Mouse (Mus musculus): ENCODE data around the gene Gm6588.
"Not testable (repeated sequence)": the region's sequence is repeated elsewhere in the genome, so short reads cannot be mapped to it uniquely, and the experiment has no call there.

Gm6588 gene

DNA sequence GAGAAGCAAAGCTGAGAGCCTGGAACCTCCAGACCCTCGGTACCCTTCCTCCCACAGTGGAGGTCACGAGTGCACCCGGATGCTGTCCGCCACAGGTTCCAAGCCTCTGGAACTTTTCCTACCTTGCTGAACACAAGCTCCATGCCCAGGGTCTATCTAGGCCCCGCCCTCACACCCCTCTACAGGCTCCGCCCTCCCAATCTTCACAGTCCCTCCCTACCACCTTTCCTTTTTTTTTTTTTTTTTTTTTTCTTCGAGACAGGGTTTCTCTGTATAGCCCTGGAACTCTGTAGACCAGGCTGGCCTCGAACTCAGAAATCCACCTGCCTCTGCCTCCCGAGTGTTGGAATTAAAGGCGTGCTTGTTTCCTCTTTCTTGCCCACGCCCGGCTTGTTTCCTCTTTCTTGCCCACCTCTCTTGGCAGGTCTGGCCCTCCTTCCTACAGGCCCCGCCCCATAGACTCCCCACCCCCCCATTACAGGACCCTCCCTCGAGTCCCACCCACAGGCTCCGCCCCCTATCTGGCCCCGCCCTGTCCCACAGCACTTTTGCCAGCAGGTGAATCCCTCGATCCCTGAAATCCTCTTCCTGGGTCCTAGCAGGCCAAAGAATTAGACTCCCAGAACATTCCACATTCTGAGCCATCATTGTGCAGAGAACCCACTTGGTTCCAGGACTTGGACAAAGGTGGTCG, at the start of gene Gm6588:
Gene Gm6588, plus strand, starts transcription at position 680 of the 694 bp plus-strand sequence.
- DNase-seq (ENCODE audit: low spot score): no peak

DNA sequence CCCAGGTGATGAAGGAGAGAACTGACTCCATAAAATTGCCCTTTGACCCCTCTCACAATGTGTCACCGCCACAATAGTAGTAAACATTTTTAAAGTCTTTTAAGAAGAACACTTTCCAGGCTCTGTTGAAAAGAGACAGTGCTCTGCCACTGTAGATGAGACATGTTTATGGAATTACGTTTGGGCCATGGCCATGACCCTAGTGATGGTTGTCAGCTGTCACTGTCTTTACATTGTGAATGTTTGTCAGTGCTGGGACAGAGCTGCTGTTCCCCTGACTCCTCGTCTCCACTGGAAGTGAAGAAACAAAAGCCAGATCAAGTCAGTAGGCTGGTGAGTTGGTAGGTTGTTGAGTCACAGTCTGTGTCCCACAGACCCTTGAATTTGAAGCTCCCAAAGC, 46.8 kb upstream of the Gm6588 start:
- no peak for DNase-seq (ENCODE audit: low spot score)

GRCm38 (mm10) chr5:112406017-112406416, 43.2 kb upstream of the Gm6588 start:
- DNase-seq (ENCODE audit: low spot score): no peak

GRCm38 (mm10) chr5:112409274-112409673, 40.0 kb upstream of the Gm6588 start:
- DNase-seq (ENCODE audit: low spot score): no peak

DNA sequence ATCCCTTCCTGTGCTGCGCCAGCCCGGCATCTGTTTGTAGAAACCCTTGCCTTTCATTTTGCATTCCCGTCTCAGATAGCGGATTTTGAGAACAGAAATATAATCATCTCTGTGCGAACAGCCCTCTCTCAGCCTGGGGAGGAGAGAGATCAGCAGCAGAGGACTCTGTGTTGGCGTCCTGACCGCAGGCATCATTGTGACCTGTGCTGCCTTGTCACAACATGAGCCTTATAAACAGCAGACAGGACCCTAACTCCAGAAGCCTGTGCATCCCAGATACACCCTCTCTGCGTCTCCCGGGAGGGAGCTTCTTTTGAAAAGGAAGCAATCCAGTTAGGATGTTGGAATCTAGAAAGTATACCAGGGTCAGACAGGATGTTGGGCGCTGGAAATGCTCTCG, 38.2 kb upstream of the Gm6588 start:
- DNase-seq (ENCODE audit: low spot score): no peak

DNA sequence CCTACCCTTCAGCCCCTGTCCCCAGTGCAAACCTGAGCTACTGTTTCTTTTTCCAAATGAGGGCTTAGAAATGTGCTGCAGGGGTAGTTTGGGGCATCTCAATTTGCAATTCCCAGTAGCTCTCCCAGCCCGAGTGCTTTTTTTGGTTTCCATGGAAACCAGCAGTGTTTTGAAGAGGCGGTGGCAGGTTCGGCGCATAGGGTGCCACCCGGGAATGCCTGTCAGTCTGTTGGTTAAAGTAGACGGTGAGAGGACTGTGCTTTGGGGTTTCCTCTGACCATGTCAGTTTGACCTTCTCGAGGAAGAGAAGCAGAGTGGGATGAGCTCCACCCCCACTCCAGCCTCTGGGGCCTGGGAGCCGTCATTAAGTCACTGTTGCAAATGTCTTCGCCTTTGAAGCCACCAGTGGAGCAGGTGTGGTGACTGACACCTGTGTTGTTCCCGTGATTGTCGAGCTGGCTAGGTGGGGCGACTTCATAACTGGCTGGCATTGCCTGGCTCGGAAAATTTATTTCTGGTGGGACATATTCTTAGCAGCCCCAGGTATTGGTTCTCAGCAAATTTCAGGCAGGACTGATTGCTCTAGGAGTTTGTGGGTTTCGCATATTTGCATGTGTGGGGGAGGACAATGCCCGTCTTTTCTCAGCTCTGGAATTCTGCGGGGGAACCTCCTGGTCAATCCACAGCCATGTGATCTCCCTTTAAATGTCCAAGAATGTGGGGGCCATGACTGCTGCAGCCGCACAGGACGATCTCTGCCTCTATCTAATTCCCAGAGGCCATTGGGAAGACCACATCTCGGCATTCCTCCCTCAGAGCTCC, 37.5 kb upstream of the Gm6588 start:
- DNase-seq (ENCODE audit: low spot score): no peak

- DNase-seq (ENCODE audit: low spot score): not testable (repeated sequence)
Measured at GRCm38 (mm10) chr5:112412781-112413180, 36.4 kb upstream of the Gm6588 start.

DNA sequence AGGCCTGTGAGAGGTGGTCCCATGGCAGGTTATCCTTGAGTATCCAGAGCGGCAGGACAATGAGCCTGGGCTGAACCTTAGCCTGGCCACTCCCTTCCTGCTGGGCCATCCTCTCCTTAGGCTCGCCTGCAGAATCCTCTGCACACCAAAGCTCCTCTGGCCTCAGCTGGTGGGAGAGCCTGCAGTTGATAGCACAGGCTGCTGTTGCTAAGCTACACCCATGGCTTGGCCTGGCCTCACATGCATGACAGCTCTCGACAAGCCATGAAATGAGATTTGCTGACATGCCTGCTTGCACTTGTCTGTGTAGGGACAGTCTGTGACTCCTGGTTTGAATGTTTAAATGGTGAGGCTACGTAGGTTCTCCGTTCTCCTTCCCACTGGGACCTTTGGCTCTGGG, 32.6 kb upstream of the Gm6588 start:
- DNase-seq (ENCODE audit: low spot score): no peak

GRCm38 (mm10) chr5:112418023-112418422, 31.2 kb upstream of the Gm6588 start:
- no peak for DNase-seq (ENCODE audit: low spot score)

DNA sequence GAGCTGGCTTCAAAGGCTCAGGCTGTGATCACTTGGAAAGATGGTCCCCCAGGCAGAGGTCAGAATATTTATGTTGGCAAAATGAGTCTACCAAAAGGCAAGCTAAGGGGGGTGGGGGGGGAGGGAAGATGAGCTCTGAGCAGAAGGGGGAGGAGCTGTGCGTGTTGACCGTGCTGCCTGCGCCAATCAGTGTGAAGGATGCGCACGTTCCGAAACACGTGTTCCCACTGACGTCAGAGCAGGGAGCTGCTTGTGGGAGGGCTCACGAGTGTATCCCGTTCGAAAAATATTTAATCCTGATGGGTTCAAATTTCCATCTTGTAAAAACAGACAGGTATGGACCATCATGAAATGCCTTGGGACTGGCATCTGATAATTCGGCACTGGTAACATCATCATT, 29.7 kb upstream of the Gm6588 start:
- DNase-seq (ENCODE audit: low spot score): no peak

- no peak for DNase-seq (ENCODE audit: low spot score)
Measured at GRCm38 (mm10) chr5:112426635-112427034, 22.6 kb upstream of the Gm6588 start.

GRCm38 (mm10) chr5:112427283-112427682, 21.9 kb upstream of the Gm6588 start:
- DNase-seq (ENCODE audit: low spot score): no peak

DNA sequence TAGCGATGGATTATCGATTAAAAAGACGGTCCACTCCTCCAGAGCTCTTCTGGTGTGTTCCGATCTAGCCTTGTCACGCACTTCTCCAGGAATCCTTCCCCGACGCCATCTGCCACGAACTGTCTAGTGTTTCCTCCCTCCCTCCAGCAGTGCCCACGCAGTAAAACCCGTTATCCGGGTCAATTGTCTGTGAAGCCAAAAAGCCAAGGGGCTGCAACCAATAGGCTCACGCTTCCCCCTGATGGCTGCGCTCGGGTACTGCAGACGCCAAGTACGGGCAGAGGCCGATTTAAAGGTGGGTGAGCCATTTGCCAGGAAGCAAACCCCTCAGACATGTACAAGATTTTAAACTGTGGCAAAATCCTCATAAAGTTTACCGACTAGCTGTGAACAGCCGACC, 20.3 kb upstream of the Gm6588 start:
- DNase-seq (ENCODE audit: low spot score): no peak

- no peak for DNase-seq (ENCODE audit: low spot score)
Measured at GRCm38 (mm10) chr5:112431120-112431775, 18.0 kb upstream of the Gm6588 start.

GRCm38 (mm10) chr5:112432033-112432432, 17.2 kb upstream of the Gm6588 start:
- DNase-seq (ENCODE audit: low spot score): no peak

DNA sequence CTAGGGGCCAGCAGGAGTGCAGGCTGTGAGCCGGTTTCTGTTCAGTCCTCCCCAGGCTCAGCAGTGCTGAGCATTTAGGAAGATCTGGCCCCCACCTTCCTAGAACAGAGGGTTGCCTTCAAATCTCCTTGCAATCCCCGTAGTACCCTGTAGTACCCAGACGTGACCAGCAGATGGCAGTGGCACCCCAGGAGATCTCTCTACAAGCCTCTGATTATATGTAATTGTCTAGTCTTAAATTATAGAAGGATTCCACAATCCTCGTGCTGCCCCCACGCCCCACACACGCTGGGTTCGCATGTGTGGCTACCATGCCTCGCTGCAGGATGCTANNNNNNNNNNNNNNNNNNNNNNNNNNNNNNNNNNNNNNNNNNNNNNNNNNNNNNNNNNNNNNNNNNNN, 16.2 kb upstream of the Gm6588 start:
- peak; percentile 24 for DNase-seq (ENCODE audit: low spot score)

GRCm38 (mm10) chr5:112438535-112438934, 10.7 kb upstream of the Gm6588 start:
- no peak for DNase-seq (ENCODE audit: low spot score)

DNA sequence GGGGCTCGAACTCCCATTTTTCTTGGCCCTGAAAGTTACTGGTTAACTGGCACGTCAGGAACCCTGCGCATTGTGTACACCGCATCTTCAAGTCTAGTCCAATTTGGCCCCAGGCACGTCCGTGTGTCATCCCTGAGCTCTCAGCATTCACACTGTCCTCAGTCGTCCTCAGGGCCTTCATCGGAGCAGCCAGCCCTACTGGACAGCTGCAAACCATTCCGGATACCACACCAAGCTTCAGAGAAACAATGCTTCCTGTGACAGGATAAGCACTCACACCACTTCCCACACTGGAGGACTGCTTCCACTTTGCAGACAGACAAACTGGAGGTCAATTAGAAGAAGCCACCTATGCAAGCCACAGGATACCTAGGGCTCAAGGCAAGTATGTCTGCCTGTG, 3.9 kb downstream of the Gm6588 start:
- DNase-seq (ENCODE audit: low spot score): no peak

DNA sequence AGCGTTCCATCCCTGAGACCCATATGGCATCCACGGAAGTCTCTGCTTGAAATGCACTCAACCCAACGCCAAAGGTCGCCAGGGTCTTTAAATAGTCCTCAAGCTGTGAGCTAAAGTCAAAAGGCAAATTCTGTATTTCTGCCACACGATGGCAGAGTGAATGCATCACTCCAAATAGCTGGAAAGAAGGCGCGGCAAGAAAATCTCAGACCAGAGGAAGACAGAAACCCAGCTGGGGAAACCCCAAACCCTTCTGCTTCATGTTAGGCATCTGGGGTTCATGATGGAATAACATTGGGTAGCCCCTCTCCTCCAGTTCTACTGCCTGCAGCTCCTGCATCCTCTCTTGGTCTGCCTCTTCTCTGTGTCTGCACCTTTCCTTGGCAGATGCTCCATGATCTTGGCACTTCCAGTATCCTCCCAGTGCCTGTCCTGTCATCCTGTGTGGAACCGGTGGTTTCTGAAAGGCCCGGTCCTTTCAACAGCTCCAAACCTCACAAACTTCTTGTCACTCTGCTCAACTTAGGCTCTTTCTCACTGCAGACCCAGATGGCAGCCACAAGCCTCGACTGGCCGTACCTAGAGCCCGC, 5.8 kb downstream of the Gm6588 start:
- DNase-seq (ENCODE audit: low spot score): no peak

DNA sequence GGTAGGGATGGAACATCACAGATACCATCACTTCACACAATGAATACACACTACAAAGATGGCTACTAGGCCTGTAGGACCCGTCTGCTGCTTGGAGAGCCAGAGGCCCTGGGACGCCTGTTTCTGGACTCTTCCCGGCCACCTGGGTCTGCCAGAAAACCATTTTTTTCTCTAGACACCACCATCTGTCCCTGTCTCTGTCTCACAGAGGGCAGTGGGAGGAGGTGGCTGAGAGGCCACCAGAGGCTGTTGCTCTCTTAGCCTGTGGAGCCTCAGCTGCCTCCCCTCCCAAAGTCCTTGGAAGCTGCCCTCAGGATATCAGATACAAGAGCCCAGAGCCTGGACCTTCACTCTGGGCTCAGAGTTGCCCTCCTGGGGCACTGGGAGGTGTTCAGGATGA, 10.7 kb downstream of the Gm6588 start:
- DNase-seq (ENCODE audit: low spot score): no peak

GRCm38 (mm10) chr5:112466331-112466730, 17.1 kb downstream of the Gm6588 start:
- no peak for DNase-seq (ENCODE audit: low spot score)

DNA sequence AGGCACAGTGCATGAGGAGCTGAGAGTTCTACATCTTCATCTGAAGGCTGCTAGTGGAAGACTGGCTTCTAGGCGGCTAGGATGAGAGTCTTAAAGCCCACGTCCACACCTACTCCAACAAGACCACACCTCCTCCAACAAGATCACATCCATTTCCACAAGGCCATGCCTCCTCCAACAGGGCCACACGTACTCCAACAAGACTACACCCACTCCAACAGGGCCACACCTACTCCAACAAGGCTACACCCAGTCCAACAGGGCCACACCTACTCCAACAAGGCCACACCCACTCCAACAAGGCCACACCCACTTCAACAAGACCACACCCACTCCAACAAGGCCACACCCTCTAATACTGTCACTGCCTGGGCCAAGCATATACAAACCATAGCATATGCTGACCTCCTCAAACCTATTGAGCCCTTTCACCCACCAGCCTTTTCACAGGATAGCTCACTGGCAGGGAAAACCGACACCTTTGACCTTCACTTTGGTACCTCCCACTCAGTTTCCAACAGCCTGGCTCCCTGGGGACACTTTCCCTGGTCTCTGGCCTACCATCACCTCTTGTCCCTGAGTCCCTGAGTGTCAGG, 19.9 kb downstream of the Gm6588 start:
- no peak for DNase-seq (ENCODE audit: low spot score)

Data from ovary, adult 18-20 months (tissue).